Mouse (Mus musculus): Measurements from ENCODE around the gene Cwc22.

DNA sequence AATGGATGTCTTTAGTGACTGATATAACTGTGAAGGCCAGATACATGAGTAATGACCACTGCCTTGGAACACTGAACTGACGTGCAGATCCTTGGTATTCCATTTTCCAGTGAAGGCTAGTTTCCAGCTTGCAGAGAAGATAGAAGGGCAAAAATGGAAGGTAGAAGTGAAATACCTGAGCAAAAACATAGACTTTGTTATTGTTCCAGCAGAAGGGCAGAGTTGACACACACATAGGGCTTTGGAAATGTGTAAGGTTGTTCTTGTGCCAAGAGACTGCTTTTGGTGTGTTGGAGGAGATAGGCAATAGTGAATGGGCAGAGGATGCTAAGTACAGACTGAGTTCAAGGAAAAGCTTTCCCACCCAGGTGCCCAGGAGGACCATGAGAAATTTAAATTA, 28.8 kb upstream of the Cwc22 start:
- no peak for TF ChIP-seq CTCF (IDR thresholded peaks at IDR 0.05; ENCODE audit: low read depth)
- no peak for TF ChIP-seq EP300 (IDR thresholded peaks at IDR 0.05; ENCODE audit: low read depth)
